Mouse (Mus musculus): ENCODE results near the gene Tbc1d32.

DNA sequence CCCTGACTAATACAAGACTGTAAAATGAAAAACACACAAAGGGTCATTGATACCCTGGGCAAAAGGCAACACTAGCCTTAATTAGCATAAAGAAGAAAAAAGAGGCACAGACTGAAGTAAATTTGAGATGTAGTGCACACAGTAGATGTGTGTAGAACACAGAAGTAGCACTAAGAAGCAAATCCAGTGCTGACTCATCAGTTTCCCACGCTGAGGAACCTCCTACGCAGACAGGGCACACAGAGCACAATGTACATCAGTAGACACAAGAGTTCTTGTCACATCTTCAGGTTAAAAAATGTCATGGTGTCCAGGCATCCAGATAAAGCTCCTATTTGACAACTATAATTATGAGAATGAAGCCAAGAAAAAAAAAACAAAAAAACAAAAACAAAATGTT is 165.7 kb downstream of the Tbc1d32 start:
- TF ChIP-seq CTCF (IDR thresholded peaks at IDR 0.05; ENCODE audit: low read depth), result no peak
- TF ChIP-seq EP300 (IDR thresholded peaks at IDR 0.05; ENCODE audit: low read depth), result no peak
